Mouse (Mus musculus) urinary bladder, postnatal 25 days (tissue): ENCODE data around the gene Depdc7.

ENCODE experiments used
- DNase-seq: peaks from one replicate; pipeline ENCODE4 v3.0.0; 2022; ENCODE audit warnings: low spot score

Gene Depdc7

DNA sequence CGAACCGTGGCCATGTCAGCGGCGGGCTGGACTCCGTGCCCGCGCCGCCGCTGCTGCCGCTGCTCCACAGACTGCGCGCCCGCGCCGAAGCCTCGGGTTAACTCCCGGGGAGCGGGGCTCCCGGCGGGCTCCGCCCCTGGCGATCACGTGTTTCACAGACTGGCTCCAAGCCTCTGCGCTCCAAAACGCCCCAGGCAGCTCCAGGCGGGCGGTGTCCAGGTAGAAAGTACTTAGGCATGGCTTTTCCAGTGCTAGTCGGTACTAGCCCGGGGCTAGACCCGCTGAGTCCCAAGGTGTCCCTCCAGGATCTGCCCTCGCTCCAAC is at the start of gene Depdc7:
Gene Depdc7 (minus strand): TSS at position 138 of the 324 bp plus-strand sequence.
- DNase-seq: peak; percentile 92

DNA sequence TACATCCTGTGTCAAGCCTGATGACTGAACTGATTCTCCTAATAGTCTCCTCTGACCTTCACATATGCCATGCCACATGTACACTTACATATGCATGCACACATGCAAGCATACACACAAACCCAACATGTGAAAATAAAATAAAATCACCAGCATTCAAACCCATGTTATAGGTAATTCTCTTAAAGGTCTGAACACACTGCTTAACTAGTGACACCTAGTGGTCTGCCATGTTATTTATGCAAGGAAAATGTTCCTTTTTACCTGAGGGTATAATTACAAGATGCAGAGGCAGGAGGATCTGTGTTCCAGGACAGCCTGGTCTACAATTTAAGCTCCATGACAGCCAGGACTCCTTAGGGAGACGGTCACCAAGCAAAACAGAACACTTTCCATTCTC is 32.1 kb upstream of the Depdc7 start:
- DNase-seq: no peak

DNA sequence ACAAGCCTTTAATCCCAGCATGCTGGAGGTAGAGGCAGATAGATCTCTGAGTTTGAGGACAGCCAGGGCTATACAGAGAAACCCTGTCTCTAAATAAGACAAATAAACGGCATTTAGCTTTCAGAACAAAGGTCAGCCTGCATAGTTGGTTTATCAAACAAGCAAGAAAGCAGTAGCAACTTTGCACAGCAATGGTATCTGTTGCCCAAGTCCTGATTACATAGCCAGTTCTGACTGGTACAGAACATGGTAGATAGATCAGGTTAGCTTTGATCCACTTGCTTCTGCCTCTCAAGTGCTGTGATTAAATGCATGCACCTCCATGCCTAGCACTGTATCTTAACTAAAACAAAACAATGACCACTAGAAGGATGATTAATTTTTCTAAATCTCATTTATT is 26.0 kb upstream of the Depdc7 start:
- no peak for DNase-seq

DNA sequence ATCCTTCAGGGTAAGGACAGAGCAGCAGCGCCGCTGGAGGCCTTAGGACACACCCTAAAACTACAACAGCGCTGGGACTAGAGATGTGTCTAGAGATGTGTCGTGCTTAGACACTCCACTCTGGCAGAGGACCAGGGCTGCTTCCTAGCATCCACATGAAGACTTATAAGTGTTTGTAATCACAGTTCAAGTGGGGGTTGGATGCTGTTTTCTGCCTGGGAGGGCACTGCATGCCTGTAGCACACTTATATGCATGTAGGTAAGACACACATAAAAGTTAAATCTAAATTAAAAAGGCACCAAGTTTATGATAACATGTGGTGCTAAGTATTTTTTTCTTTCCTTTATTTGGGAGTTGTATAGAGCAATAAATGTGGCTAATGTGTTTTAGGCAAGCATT is 21.3 kb upstream of the Depdc7 start:
- DNase-seq: no peak

DNA sequence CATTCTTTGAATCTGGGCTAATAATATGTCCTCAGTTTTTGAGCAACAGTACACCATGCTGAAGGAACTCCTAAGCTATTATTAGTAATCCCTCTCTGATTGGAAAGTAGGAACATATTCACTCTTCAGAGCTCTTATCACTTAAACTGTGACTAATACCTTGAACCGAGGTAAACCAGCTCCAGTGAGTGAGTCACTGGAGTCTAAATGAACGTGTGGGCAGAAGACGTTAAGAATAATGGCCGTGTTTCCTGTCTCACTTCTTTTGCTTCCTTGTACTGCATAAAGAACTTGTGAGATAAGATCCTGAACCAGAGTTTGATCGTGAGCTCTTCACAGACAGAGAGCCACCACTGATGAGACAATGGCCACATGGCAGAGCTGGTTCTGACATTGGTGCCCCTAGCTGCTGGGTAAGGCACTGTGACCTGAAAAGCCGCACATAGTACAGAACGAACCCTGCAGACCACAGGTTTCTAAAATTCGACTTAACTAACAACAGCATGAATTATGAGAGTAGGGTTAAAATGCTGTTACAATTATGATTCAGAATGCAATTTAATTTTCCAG is 20.5 kb upstream of the Depdc7 start:
- DNase-seq: no peak

DNA sequence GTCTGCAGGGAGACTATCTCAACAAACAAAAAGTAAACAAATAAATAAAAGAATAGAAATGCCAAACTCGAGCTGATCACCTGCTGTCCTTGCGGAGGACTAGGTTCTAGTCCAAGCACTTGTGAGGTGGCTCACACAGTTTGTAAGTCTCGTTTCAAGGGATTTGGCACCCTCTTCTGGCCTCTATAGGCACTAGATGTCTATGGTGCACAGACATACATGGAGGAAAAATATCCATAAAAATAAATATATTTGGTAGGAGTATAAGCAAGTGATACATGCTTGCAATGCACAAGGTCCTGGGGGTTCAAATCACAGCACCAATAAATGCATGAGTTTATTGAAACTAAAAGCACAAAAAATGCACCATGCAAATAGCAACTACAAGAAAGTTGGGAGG is 7.9 kb upstream of the Depdc7 start:
- no peak for DNase-seq

DNA sequence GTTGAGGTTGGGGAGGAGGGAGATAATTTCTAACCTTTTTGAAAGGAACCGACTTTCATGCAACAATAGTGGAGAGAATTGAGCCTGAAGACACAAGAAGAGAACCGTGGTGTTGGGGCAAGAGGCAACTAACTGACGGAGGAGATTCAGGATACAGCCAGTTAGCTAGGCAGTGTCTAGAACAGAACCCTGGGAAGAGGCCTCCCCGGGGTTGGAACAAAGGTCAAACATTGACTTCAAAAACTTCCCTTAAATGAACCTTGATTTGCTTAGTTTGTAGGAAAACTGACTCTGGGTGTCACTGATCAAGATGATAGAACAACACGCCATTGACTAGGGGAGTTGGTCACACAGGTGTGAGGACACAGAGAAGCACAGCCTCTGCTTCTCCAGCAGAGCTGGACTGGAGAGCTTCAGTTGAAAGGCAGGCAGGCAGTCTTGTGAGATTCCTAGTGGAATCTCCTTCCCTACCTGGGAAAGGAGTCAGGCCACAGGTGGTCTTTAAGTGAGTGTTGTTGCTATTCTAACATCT is 6.0 kb upstream of the Depdc7 start:
- no peak for DNase-seq

DNA sequence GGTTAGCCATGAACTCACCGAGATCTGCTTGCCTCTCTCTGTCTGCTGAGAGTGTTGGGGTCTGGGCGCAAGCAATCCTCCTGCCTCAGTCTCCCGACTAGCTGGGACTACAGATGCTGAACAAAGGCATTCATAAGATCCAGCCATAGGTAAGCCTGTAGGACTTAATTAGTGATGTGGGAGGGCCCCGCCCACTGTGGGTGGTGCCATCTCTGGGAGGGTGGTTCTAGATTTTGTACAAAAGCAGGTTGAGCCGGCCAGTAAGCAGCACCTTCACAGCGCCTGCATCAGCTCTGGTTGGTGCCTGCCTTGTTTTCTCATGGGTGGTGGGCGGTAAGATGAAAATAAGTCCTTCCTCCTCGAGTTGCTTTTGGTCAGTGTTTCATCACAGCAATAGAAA is 3.6 kb upstream of the Depdc7 start:
- DNase-seq: no peak

DNA sequence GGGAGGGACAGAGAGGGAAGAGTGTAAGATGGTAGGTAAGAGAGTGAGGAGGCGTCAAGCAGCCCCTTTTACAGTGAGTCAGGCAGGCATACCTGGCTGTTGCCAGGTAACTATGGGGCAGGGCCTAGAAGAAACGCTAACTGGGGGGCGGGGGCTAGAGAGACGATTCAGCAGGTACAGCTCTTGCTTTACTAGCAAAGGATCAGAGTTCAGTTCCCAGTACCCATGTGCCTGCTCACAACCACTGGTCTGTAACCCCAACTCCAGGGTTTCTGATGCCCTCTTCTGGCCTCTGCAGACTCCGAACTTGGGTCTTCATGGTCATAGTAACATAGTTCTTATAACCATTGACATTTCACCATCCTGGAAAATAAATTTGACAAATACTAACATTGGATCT is 1.3 kb upstream of the Depdc7 start:
- no peak for DNase-seq

DNA sequence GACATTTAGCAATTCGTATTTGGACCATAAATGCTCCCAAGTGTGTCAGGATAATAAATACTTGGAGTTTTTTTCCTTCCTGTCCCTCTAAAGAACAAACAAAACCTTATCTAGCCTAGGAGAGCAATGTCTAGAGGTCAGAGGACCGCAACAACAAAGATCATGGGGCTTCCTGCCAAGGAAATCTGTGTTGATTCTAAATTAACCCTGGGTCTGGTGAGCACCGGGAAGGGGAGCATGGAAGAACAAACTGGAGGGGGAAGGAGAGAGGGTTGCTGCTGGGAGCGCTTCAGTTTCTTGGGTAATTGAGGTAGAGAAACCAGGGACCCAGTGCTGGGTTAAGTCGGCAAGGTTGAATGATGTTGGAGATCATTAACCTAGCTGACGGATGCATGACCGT is 482 bp upstream of the Depdc7 start:
- DNase-seq: no peak

DNA sequence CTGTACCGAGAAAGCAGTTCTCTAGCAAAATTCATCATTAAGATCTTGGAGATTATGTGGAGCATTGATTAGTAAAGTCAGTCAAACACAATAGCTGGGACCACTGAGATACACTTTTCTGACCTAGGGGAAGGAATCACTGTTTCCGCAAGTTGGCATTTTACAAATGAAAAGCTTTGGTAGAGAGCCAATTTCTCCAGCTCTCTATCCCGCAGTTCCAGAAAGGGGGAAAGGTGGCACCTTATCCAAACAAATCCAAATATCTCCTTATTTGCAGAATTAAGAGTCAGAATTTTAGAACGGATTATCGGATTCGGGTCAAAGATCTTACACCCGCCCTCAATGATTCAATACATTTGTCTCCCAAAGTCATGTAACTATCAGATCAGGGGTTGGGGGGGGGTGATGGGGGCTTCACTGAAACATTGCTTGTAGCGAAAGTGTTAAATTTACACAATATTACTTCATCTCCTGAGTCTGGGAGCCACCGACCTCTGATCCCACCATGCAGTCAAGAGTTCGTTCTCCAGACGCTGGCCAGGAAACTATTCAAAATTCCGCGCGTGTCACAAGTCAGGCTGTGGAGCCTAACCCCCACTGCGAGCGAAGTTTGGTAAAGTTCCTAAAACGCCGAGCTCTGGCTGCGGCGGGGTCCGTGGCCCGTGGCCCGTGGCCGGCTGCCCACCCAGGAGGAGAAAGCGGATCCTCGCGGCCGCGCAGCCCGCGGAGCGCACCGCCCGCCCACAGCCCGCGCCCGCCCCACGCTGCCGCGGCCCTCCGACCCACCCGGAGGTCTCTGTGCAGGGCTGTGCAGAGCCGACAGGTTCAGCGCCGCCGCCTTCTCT is 560 bp downstream of the Depdc7 start:
- no peak for DNase-seq

DNA sequence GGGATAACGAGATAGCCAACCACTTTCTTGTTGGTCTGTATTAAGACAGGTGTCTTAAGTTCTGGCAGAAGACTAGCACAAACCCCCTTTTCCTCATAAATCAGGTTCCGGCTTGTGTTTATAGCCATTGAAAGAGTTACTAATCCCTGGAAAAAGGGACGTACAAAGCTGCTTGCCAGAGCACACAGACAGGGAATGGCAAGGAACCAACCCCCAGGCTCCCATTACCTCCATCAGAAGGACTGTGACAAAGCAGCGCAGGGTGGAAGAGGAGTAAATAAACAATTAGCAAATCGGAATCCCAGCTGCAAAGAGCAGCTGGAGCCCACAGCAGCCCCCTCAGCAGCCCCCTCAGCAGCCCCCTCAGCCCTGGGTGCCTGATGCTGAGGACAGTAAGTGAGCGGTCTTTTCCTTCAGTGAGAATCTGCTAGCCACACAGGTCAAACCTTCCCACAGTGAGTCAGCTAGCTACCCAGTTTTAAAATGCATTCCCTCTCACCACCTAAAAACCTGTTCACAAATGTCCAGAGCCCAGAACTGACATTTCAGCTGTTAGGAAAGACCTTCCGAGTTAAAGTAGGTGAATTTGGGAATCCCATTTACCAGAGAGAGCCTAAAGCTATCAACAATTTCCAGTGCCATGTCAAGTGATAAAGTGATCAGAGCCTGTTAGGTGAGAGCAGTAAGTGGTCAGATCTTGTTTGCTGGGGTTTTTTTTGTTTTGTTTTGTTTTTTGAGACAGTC is 1.5 kb downstream of the Depdc7 start:
- no peak for DNase-seq

DNA sequence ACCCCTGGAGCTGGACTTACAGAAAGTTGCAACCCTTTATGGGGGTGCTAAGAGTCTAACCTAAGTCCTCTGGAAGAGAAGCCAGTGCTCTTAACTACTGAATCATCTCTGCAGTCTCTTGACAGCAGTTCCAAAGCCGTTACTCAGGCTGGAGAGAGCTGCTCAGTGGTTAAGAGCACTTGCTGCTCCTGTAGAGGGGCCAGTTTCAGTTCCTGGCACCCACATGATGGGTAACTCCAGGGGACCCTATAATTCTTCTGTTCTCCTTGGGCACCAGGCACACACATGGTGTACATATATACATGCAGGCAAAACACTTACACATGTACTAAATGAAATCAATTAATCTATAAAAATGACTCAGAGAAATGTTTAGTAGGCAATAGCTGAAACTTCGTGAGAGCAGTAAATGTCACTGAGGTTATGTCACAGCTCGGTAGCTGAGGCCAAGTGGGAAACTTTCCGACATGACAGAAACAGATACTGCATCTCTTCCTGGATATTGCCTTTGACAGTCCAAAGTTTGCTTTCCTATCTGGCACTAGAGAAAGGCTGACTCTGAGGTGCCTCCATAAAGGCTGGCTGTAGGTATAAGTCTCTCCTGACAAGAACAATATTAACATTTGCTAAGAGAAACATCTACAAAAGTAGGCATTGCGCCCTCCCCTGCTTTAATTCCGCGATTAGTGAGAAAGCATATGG is 2.3 kb downstream of the Depdc7 start:
- DNase-seq: no peak

DNA sequence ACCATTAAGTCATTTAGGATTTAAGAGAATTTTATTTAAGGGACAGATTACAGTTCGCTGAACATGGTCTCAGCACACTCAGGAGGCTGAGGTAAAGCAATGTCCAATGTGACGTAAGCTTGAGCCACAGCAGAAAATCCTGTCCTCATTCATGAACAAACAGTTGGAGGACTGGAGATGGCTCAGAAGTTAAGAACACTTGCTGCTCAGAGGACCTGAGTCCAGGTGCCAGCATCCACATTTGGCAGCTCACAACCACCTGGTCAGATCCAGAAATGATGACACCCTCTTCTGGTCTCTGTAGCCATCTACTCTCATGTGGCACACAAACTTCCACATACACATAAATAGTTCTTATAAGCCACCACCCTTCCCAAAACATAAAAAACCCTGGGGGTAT is 3.0 kb downstream of the Depdc7 start:
- DNase-seq: no peak

DNA sequence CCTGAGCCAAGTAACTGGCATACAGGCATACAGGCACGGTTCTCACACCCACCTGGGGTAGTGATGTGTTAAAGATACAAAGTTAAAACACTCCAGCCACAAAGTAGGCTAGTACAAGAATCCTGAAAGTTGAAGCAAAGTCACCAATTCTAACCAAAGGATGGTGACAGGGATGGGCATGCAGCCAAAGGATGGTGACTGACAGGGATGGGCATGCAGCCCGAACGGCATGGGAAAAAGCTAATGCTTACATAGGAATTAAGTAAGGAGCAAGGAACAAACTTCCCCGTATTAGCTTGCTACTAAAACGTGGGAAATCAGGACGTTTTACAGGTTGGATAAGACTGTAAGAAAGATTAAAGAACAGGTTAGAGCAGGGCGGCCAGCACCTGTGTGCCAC is 6.4 kb downstream of the Depdc7 start:
- no peak for DNase-seq

DNA sequence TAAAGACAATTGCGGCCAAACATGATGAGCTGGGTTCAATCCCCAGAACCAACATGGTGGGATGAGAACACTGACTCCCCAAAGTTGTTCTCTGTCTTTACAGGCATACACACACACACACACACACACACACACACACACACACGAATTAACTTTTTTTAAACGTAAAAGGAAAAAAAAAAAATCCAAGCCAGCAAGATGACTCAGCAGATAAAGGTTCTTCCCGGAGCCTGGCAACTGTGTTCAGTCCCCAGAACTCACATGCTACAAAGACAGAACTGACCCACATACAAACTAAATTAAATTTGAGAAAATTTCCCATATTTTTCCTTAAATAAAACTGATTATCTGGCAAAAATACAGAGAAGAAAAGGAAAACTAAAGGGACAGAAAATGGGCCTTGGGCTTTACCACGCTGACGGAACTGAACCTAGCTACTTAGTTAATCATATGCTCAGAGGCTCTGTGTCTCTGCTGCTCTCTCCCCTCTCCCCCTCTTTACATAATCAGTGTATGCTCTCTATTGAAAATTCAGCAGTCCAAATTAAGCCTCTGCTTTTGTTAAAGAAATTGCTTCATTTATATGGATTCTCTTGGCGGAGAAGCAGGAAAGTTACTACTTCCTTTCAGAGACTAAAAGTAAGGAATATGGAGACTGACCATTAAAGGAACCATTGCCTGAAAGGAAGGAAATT is 10.0 kb downstream of the Depdc7 start:
- DNase-seq: no peak

DNA sequence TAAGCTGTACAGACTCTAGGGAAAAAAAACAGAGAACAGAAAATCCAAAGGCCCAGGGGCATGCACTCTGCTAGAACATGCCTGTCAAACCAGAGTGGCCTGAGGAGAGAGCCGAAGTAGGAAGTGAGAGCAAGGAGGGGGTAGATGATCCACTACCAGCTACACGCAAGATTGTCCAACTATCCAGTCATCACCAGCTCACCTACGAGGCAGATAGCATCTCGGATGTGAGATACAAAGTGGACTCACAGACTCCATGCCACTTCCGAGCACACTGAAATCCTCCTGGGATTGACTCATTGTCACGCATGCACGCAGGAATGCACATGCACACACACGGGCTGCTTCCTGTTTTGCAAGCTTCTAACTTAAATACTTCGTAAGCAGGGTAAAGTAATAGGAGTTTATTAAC is 10.6 kb downstream of the Depdc7 start:
- DNase-seq: no peak

DNA sequence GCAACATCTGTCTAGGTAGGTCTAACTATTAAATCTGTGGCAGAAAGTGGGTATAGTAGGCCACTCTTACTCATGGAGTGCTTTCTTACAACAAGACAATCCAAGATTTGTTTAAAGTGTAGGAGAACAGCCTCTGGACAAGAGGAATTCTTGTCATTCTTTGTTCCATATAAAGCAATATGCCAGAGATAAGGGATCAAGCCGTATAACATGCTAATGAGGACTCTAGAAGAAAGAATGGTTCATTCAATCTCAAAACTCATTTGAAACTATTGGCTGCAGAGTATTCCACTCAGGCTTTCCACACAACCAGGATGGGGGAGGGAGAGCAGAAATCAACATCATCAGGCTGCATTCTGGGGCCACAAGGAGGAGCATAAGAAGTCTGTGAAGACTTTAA is 15.3 kb downstream of the Depdc7 start:
- DNase-seq: no peak

DNA sequence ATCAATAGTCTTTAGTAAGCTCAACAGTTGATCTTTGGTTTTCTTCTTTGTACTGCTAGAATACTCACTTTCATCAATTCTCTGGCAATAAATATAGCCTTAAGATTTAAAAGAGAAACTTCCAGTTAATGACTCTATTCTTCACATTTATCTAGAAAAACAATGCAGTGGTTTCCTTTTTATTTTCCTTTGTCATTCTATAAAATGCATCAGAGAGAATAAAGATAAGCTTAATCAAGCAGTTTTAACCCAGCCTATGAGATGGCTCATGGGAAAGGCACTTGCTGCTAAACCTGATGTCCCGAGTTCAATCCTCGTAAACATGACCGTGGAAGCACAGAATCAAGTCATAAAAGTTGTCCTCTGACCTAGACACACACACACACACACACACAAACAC is 20.7 kb downstream of the Depdc7 start:
- no peak for DNase-seq

DNA sequence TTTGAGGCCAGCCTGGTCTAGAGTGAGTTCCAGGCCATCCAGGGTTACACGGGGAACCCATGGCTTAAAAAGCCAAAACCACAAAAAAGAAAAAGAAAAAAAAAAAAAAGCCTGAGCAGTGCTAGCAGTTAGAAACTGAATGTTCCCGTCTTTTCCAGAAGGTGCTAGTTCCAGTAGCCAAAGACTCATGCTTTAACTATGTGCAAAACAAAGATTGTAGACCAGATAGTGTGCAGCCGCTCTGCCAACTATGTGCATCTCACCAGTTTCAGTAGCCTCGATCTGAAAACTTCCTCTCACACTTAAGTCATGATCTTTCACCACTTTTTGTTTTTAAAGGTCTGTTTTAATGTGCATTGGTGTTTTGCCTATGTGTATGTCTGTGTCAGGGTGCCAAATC is 24.9 kb downstream of the Depdc7 start:
- DNase-seq: no peak

DNA sequence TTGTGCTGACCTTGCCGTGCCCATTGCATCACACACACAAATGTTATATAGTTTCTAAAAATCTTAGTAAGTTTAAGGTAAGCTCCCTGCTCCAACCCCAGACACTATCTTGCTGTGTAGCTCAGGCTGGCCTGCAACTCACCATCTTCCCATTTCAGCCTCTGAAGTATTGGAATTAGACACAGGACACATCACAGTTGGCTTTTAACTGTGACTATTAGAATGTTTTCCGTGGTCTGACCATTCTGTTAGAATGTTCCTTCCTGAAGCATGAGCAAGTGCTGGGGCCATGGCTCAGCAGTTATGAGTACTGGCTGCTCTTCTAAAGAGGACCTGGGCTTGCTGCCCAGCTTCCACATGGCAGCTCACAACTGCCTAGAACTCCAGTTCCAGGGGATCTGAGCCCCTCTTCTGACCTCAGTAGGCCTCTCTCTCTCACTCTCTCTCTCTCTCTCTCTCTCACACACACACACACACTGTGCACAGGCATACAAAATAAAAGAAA is 25.4 kb downstream of the Depdc7 start:
- DNase-seq: no peak

DNA sequence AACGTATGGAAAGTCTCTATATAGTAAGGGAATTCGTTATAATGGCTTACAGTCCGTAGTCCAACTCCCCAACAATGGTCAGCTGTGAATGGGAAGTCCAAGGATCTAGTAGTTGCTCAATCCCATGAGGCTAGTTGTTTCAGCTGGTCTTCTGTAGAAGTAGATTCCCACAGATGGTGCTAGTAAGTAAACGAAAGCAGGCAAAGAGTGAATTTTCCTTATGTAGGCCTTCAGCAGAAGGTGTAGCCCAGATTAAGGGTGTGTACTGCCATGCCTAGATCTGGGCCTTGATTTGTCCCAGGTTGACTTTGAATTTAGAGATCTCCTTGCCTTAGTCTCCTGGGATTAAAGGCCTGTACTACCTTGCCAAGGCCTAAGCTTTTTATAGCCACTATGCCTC is 26.4 kb downstream of the Depdc7 start, which contains the start of gene Pin1rt1:
Gene Pin1rt1 (minus strand): TSS at position 101 of the 400 bp plus-strand sequence.
- no peak for DNase-seq
